Mouse (Mus musculus) c-Kit-positive CD71-positive TER-119-negative erythroid progenitor cells, embryonic 14.5 days (primary cell): ENCODE measurements around the gene Syf2.

Experiments
- DNase-seq: peaks from one replicate; pipeline ENCODE4 v3.0.0-alpha.2; 2013; ENCODE audit warnings: low read depth

Syf2 gene

GRCm38 (mm10) chr4:134975261-134975928 lies 44.7 kb downstream of the Syf2 start:
- DNase-seq, result no peak

GRCm38 (mm10) chr4:134975929-134976308 lies 45.2 kb downstream of the Syf2 start:
- no peak for DNase-seq

- no peak for DNase-seq
These were observed 48.2 kb downstream of the Syf2 start for GRCm38 (mm10) chr4:134978930-134979329.

- DNase-seq, result peak; percentile 89
These were observed 51.3 kb downstream of the Syf2 start for GRCm38 (mm10) chr4:134981959-134982431.

- DNase-seq, result no peak
These were observed 52.4 kb downstream of the Syf2 start for GRCm38 (mm10) chr4:134983136-134983535.

GRCm38 (mm10) chr4:134984555-134984954 lies 53.9 kb downstream of the Syf2 start:
- DNase-seq, result no peak

- no peak for DNase-seq
These were observed 55.1 kb downstream of the Syf2 start for GRCm38 (mm10) chr4:134985626-134986335.

- no peak for DNase-seq
These were observed 55.6 kb downstream of the Syf2 start for GRCm38 (mm10) chr4:134986336-134986635.

- no peak for DNase-seq
These were observed 56.3 kb downstream of the Syf2 start for GRCm38 (mm10) chr4:134986963-134987362.
